Mouse (Mus musculus) myocyte (in vitro differentiated cells): ENCODE data around the gene Sh3bp1.

Source experiments
- E2F4 ChIP-seq: IDR thresholded peaks from one replicate; pipeline ENCODE4 v1.6.1; 2011; ENCODE audit warnings: mild to moderate bottlenecking, control low read depth, moderate library complexity; ENCODE audit not compliant: insufficient read depth
- MAX ChIP-seq: IDR thresholded peaks from one replicate; pipeline ENCODE4 v1.6.1; 2011; ENCODE audit warnings: low read depth, mild to moderate bottlenecking, control low read depth
- MYOD1 ChIP-seq, 3 experiments: IDR thresholded peaks; one replicate each; pipeline ENCODE4 v1.6.1; 2011; ENCODE audit warnings: control low read depth in 2 of 3, low read depth in 2 of 3, mild to moderate bottlenecking in 2 of 3, moderate library complexity in 1 of 3; ENCODE audit not compliant: insufficient read length in 2 of 3, control insufficient read depth in 1 of 3
- POLR2A ChIP-seq: IDR thresholded peaks from one replicate; pipeline ENCODE4 v1.6.1; 2011; ENCODE audit warnings: low read depth, mild to moderate bottlenecking, control low read depth, moderate library complexity; ENCODE audit not compliant: insufficient read length
- USF1 ChIP-seq: IDR thresholded peaks from one replicate; pipeline ENCODE4 v1.6.1; 2011; ENCODE audit warnings: low read depth, mild to moderate bottlenecking, control low read depth, moderate library complexity

- TF ChIP-seq E2F4, result peak; percentile 18
- TF ChIP-seq POLR2A, result peak; percentile 70
- peak; percentile 59 to 87 (median 85) for TF ChIP-seq MYOD1 (IDR thresholded peaks at IDR 0.05; ENCODE audit: control insufficient read depth in 1 of 3, insufficient read length in 2 of 3, low read depth in 2 of 3)
- TF ChIP-seq MAX, result no peak
- TF ChIP-seq USF1, result peak; percentile 46
Observed at GRCm38 (mm10) chr15:78927788-78928457, 28.4 kb downstream of the Sh3bp1 start.
